Mouse (Mus musculus) kidney, adult 2 months (tissue): ENCODE results near the gene Stard8.

Experiments used
- CTCF ChIP-seq: fragments of 200-500 bp; conservative IDR thresholded peaks from 2 replicates; pipeline ENCODE4 v1.5.1; 2011; ENCODE audit warnings: low read depth, mild to moderate bottlenecking, control low read depth, low read length, moderate library complexity, mixed read lengths; ENCODE audit not compliant: insufficient read depth, insufficient read length
- POLR2A ChIP-seq: fragments of 200-500 bp; IDR thresholded peaks from one replicate; pipeline ENCODE4 v1.6.1; 2011; ENCODE audit warnings: low read depth, low read length, control low read depth

GRCm38 (mm10) chrX:99119510-99119909, 116.5 kb downstream of the Stard8 start:
- TF ChIP-seq CTCF (no peak), POLR2A (no peak)
